Mouse (Mus musculus) adrenal gland, adult 2 months (tissue): ENCODE data around the gene Msx2. TPM values are rescaled to one million over a fixed set of nuclear protein-coding genes. Genes with fewer than 3 reads are reported as not detected.

ENCODE experiments used
- DNase-seq: peaks from one replicate; pipeline ENCODE4 v3.0.0; 2021
- polyA plus RNA-seq: library from polyadenylated mRNA; depleted of rRNA; stranded (reverse); fragments of >200 nt; gene quantifications from 2 replicates; pipeline ENCODE4 v1.2.3, GENCODE M21; 2012
- total RNA-seq, 2 experiments: library from RNA; stranded (reverse); gene quantifications; 2 replicates each; pipeline ENCODE4 v1.2.3; 2021

Msx2 gene
- total and polyA plus RNA-seq, 3 experiments: 0.14 to 0.75 (median 0.69) TPM

DNA sequence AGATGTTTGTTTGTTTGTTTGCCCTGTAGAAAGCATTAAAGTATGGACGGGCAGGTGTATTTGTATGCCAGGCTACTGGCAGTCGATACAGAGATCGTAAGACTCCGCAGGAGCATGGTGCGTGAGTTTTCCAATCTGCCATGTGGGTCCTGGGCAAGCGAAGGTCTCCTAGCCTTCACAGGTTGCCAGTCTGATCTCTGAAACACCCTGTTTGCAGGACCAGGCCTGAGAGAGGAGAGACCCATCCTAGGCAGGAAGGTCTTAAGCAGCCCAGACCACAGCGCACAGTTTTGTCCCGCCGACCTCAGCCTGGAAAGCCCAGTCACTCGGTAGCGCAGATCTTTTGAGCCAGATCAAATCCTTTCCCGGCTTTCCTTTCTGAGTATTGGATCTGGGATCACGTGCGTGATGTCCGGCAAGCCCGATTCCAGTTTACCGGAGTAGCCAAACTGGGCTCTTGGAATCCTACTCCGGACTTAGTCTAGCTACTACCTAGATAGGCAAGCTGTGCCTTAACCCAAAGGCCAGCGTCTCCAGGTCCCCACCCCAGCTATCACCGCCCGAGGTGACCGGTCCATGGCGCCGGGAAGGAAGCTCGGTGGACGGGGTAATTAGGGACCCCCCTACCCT, 7.6 kb downstream of the Msx2 start:
- DNase-seq: no peak

GRCm38 (mm10) chr13:53464441-53465001, 8.4 kb downstream of the Msx2 start:
- DNase-seq: no peak

DNA sequence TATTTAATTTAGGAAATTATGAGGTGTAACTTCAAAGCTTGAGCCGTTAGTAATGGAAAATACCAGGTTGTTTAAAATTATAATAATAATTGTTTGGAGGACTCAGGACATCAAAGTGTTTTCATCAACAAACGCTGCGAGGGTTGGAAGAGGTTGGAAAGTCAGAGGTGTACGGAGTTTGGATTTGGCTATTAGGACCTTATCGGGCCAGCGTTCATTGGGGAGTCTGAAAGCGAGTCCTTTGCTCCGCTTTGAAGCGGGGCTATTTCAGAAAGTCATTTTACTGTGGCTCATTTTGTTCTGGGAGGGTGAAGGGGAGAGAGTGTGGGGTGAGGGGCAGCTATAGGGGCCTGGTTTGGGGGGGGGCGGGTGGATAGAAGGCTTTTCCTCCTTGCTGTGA, 8.9 kb downstream of the Msx2 start:
- DNase-seq: no peak

- no peak for DNase-seq
Measured at GRCm38 (mm10) chr13:53463037-53463436, 9.8 kb downstream of the Msx2 start.

GRCm38 (mm10) chr13:53462649-53462970, 10.3 kb downstream of the Msx2 start:
- no peak for DNase-seq

- DNase-seq: peak; percentile 36
Measured at GRCm38 (mm10) chr13:53461855-53462648, 10.8 kb downstream of the Msx2 start.

GRCm38 (mm10) chr13:53461346-53461745, 11.5 kb downstream of the Msx2 start:
- no peak for DNase-seq

DNA sequence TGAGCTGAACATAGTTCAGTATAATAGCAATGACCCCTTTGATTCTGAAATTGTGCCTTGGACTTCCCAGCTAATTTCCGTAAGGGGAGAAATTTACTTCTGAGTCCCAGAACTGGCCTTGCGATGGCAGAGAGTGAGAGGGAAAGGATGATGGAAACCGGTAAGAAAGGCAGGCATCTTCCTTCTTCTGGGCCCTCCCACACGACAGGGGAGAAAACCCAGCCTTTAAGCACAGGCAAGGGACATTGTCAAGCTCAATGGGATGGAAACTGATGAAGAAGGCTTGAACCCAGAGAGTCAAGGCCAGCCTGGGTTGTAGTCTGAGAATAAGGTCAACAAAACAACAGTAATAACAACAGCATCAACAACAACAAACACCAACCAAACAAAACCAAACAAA, 14.1 kb downstream of the Msx2 start:
- DNase-seq: no peak

GRCm38 (mm10) chr13:53454794-53455672, 17.8 kb downstream of the Msx2 start:
- DNase-seq: no peak

GRCm38 (mm10) chr13:53453927-53454326, 18.9 kb downstream of the Msx2 start:
- no peak for DNase-seq

- peak; percentile 33 for DNase-seq
Measured at GRCm38 (mm10) chr13:53447609-53448008, 25.3 kb downstream of the Msx2 start.

DNA sequence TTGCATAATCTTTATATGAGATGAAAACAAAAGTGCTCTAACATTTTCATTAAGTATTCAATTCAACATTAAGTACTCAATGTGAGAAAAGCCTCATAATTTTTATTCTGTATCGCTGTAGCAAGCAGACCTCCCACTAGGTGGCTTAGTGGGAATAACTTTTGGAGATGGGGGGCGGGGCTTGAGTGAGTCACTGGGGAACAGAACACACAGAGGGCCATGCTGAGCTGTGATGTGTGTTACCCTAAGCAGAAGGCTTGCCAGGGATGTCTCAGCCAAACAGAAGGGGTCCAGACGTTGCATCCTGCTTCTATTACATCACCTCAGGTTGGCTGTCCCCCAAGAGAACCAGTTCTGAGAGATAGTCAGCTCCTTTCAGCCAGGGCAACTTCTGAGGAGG, 29.3 kb downstream of the Msx2 start:
- DNase-seq: peak; percentile 70

DNA sequence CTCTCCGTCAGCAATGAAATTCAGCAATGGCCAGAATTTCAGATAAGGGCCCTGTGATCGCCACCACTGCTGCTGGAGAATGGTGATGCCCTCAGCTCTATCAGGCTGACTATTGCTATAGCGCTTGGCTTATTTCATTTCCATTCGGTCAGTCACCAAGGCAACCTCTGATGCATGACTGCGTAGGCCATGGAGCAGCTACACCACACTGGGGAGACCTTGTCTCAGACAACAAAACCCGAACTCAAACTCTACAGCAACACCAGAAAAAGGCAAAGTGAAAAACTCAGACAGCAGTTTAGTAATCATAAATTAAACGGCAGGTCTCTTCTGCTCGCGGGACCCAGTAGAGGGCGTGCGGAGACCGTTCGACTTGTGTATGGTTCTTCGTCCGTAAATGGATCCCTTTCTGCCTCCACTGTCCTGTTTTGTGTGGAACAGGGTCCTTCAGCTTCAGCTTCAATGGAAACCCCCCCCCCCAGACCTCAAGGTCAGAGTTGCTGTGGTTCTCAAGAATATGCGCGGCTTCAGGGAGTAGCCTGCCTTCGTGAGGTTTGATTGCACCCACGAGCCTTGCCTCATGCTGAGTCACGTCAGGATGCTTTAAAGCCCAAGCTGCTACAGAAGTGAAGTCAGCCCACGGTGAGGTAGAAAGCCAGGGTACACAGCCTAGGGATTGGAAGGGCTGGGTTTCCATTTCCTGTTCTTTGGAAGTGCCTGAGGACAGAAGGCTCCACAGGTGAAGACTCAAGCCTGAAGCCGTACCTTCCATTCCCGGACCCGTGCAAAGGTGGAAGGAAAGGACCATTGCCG, 30.5 kb downstream of the Msx2 start:
- DNase-seq: peak; percentile 35

DNA sequence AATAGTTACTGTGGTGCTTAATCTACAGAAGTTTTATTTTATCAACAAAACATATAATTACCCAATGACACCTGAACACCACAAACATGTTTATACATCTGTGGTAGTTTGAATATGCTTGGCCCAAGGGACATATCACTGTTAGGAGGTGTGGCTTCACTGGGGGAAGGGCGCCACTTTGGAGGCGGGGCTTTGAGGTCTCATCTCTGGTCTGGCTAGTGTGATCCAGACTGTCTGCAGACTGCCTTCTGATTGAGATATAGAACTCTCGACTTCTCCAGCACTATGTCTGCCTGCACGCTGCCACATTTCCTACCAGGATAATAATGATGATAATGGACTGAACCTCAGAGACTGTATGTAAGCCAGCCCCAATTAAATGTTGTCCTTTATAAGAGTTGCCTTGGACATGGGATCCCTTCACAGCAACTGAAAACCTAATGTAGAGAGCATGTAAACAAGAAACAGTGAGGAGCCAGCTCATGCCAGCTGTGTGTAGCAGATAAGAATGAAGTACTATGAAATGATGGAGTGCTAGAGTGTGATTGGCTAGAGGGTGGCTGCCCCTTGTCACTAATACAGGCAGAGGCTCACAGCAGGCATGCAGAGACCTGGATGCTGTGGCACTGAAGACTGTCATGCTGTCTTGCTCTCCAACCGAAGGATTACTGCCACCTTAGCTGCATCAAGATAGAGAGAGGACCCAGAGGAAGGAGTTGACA, 31.4 kb downstream of the Msx2 start:
- no peak for DNase-seq

DNA sequence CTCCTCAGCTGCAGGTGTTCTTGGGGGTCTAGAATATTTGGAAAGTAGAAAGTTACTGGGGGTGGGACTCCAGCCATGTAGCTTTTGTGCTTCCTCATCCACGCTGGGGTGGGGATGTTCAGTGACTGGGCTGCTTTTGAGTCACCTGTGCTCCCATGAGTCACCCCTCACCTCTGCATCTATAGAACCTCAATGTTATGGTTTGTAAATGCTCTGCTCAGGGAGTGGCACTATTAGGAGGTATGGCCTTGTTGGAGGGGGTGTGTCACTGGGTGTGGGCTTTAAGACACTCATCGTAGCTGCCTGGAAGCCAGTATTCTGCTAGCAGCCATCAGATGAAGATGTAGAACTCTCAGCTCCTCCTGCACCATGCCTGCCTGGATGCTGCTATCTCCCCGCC, 32.9 kb downstream of the Msx2 start:
- no peak for DNase-seq

GRCm38 (mm10) chr13:53426507-53426906, 46.4 kb downstream of the Msx2 start:
- DNase-seq: peak; percentile 77

- no peak for DNase-seq
Measured at GRCm38 (mm10) chr13:53421189-53421588, 51.7 kb downstream of the Msx2 start.

- no peak for DNase-seq
Measured at GRCm38 (mm10) chr13:53420741-53421140, 52.1 kb downstream of the Msx2 start.

GRCm38 (mm10) chr13:53419681-53420080, 53.2 kb downstream of the Msx2 start:
- DNase-seq: no peak

DNA sequence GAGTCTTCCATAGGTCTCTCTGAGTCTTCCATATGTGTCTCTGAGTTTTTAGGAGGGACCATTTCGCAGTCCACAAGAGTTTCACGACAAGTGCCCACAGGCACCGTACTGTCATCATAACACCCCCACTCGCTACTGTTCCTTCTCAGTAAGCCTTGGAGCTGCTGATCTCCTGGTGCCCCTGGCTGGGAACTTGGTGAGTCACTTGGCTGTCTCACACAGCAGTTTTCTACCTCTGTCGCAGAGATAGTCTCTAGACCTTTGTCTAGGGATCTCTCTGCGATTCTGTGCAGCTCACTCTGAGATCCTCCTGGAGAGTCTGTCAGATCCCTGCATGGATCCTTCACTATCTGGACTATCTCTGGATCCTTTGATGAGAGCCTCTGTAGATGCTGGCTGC, 55.2 kb downstream of the Msx2 start:
- no peak for DNase-seq
